Mouse (Mus musculus) Patski (cell line): ENCODE data around the gene Tmem178b. TPM values are rescaled to one million over a fixed set of nuclear protein-coding genes. Genes with fewer than 3 reads are reported as not detected.

Source experiments
- ATAC-seq: fragments of 100-300 bp; one replicate; pipeline ENCODE4 v1.8.0; 2021
- CTCF ChIA-PET: fragments of 350-600 bp; sonication (Branson Sonifier 250); formaldehyde crosslinking; loops from one replicate; lab custom pipeline; 2022; ENCODE audit warnings: inconsistent platforms; lab: Charles Lee
- POLR2A ChIA-PET: fragments of 350-600 bp; sonication (Branson Sonifier 250); formaldehyde crosslinking; loops from one replicate; lab custom pipeline; 2022; ENCODE audit warnings: antibody characterized with exemption, inconsistent platforms; lab: Charles Lee
- DNase-seq: peaks from one replicate; pipeline ENCODE4 v3.0.0-alpha.2; 2011; ENCODE audit warnings: low read depth, low spot score
- H3K27me3 ChIP-seq: fragments of 371-371 bp; one replicate; pipeline ENCODE4 v1.5.1; 2021
- CTCF ChIP-seq: fragments of 100-300 bp; IDR thresholded peaks from one replicate; pipeline ENCODE4 v1.5.1; 2021
- in situ Hi-C: fragments of 300-500 bp; cut with MboI; formaldehyde crosslinking; loops from 3 replicates; pipeline ENCODE4 v1.11.1; 2018; ENCODE audit warnings: low pct_unique_long_range_greater_than_20kb, mixed read lengths
- polyA plus RNA-seq: library from polyadenylated mRNA; unstranded; gene quantifications from one replicate; pipeline ENCODE4 v1.2.3, GENCODE M21; 2021

The Tmem178b gene
- polyA plus RNA-seq, 1 experiment from 2014 or later = not detected

- ChIA-PET POLR2A (interaction anchor here (0.6 kb wide), 1 partner anchor 168 kb away, joined by 4 read pairs; no protein-coding TSS in a partner anchor), CTCF (interaction anchor here (2.0 kb wide), 1 partner anchor 14 kb away, joined by 5 read pairs; no protein-coding TSS in a partner anchor)
- in situ Hi-C loops = no loop called here
- peaks cover 2% of the 10 kb centered on the region for H3K27me3 ChIP-seq
- ATAC-seq = no peak
- TF ChIP-seq CTCF = no peak
- DNase-seq = no peak
These were observed 376.9 kb downstream of the Tmem178b start for GRCm38 (mm10) chr6:40249939-40250338.

GRCm38 (mm10) chr6:40263687-40264086, 390.6 kb downstream of the Tmem178b start:
- no peak for ATAC-seq
- POLR2A ChIA-PET = no interaction called here
- TF ChIP-seq CTCF = no peak
- in situ Hi-C loops = no loop called here
- no peak for DNase-seq
- CTCF ChIA-PET = no interaction called here
- peaks cover 4% of the 10 kb centered on the region for H3K27me3 ChIP-seq

GRCm38 (mm10) chr6:40300707-40301106, 427.6 kb downstream of the Tmem178b start:
- in situ Hi-C loops = no loop called here
- H3K27me3 ChIP-seq = peaks cover 18% of the 10 kb centered on the region
- no peak for TF ChIP-seq CTCF
- POLR2A ChIA-PET = no interaction called here
- CTCF ChIA-PET = no interaction called here
- DNase-seq (no peak), ATAC-seq (no peak)

GRCm38 (mm10) chr6:40303379-40303778, 430.3 kb downstream of the Tmem178b start:
- in situ Hi-C loops = no loop called here
- peaks cover 19% of the 10 kb centered on the region for H3K27me3 ChIP-seq
- CTCF ChIA-PET = interaction anchor here (0.7 to 2.6 kb wide), 11 partner anchors 8 to 120 kb away, joined by 3 to 21 read pairs (median 3); no protein-coding TSS in a partner anchor
- ATAC-seq = peak; percentile 83
- DNase-seq = peak; percentile 6
- TF ChIP-seq CTCF = peak; percentile 81
- POLR2A ChIA-PET = no interaction called here

Other genes with a start within 250 kb of the Tmem178b start
- gene Braf, start 147.8 kb upstream of the Tmem178b start, polyA plus RNA-seq = 13.2 TPM
- gene Mrps33, start 62.3 kb upstream of the Tmem178b start, polyA plus RNA-seq = 69.3 TPM